Mouse (Mus musculus): ENCODE data around the gene Tas2r122. TPM values are rescaled to one million over a fixed set of nuclear protein-coding genes. Genes with fewer than 3 reads are reported as not detected.

Gene Tas2r122
- not detected in 2 replicates for polyA plus RNA-seq (2012; rRNA removed)

GRCm38 (mm10) chr6:132711828-132712227 lies at the start of gene Tas2r122:
Gene Tas2r122 (minus strand): TSS chr6:132711928.

DNA sequence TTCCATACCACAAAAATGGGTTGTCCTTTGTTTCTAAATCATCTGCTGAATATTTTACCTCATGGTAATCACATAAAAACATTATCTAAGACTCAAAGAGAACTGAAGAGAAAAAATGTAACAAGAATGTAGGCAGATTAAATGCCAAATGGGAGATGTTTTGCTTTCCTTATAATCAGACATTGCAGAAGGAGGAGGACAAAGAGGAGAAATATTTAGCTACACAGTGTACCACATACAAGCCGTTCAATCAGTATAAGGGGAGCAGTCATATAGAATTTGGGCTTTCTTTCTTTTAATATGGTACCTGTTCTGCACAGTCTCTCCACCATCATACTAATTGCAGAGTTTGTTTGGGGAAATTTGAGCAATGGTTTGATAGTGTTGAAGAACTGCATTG lies 42.7 kb upstream of the Tas2r122 start, which contains the start of gene Tas2r124:
Tas2r124 (plus strand) TSS at position 301 of the 400 bp plus-strand sequence.

DNA sequence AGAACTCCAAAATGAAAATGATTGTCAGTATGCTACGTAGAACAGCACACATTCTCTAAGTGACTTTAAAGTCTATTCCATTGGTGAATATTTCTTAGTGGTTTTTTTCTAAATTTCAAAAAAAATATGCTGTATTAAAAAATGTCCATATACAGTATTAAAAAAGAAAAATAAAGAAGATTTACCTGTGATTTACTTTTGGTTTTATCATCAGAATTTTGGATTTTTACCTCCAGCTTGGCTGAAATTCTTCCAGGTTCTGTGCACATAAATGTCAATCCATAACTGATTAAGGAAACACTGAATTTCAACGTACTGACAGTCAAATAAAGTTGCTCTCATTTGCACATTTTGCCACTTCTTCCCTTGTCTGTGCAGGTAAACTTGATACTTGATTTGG lies 26.2 kb upstream of the Tas2r122 start, which contains the start of gene Tas2r115:
Tas2r115 (minus strand) TSS at position 101 of the 400 bp plus-strand sequence.

GRCm38 (mm10) chr6:132700907-132701306 lies 10.8 kb downstream of the Tas2r122 start, which contains the start of gene Tas2r121:
Gene Tas2r121 (minus strand): TSS chr6:132701007.

Other genes starting within 250 kb of the Tas2r122 start
- not detected in 2 replicates for gene Prh1, start 142.1 kb downstream of the Tas2r122 start, polyA plus RNA-seq (2012; rRNA removed)
- gene Prp2, start 116.0 kb downstream of the Tas2r122 start, polyA plus RNA-seq (2012; rRNA removed) = not detected in 2 replicates
- gene A630073D07Rik, start 60.4 kb downstream of the Tas2r122 start, polyA plus RNA-seq (2012; rRNA removed) = not detected in 2 replicates
- gene Tas2r120, start 55.0 kb downstream of the Tas2r122 start, polyA plus RNA-seq (2012; rRNA removed) = not detected in 2 replicates
- not detected in 2 replicates for gene Tas2r121, start 10.9 kb downstream of the Tas2r122 start, polyA plus RNA-seq (2012; rRNA removed)
- not detected in 2 replicates for gene Tas2r115, start 26.1 kb upstream of the Tas2r122 start, polyA plus RNA-seq (2012; rRNA removed)
- not detected in 2 replicates for gene Tas2r124, start 42.8 kb upstream of the Tas2r122 start, polyA plus RNA-seq (2012; rRNA removed)
- not detected in 2 replicates for gene Tas2r102, start 50.2 kb upstream of the Tas2r122 start, polyA plus RNA-seq (2012; rRNA removed)
- gene Tas2r136, start 66.2 kb upstream of the Tas2r122 start, polyA plus RNA-seq (2012; rRNA removed) = not detected in 2 replicates
- not detected in 2 replicates for gene Tas2r117, start 90.9 kb upstream of the Tas2r122 start, polyA plus RNA-seq (2012; rRNA removed)
- gene Tas2r123, start 135.2 kb upstream of the Tas2r122 start, polyA plus RNA-seq (2012; rRNA removed) = not detected in 2 replicates
- not detected in 2 replicates for gene Tas2r116, start 143.5 kb upstream of the Tas2r122 start, polyA plus RNA-seq (2012; rRNA removed)
- not detected in 2 replicates for gene Tas2r110, start 156.1 kb upstream of the Tas2r122 start, polyA plus RNA-seq (2012; rRNA removed)
- gene Tas2r113, start 181.1 kb upstream of the Tas2r122 start, polyA plus RNA-seq (2012; rRNA removed) = not detected in 2 replicates
- not detected in 2 replicates for gene Tas2r125, start 197.7 kb upstream of the Tas2r122 start, polyA plus RNA-seq (2012; rRNA removed)
- not detected in 2 replicates for gene Tas2r129, start 239.2 kb upstream of the Tas2r122 start, polyA plus RNA-seq (2012; rRNA removed)
- gene Tas2r131, start 246.0 kb upstream of the Tas2r122 start, polyA plus RNA-seq (2012; rRNA removed) = not detected in 2 replicates

All from central nervous system, embryonic 14 days (tissue).